9 mouse cellular contexts compared by ENCODE assay signal in the genomic region with DNA sequence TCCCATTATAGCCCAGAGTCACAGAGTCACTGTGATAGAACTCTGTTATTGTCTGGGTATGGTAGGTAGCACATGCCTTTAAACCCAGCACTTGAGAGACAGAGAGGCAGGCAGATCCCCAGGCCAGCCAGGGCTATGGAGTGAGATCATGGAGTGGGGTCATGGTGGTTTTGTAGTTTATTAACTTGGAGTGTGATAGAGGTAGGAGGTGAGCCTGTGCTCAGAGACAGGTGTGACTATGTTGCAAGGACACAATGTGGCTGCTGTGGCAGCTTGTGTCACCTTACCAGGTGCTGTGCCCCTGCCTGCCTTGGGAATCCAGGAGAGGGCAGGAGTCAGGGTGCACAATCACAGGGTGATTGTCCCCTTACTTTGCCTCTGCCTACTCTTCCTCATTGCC. TPM values are rescaled to one million over a fixed set of nuclear protein-coding genes. Genes with fewer than 3 reads are reported as not detected.
DNase-seq lines count a peak whose midpoint lies in the region; ATAC-seq and TF ChIP-seq lines count a peak whose summit lies in the region.
"Had no signal": no experiment of that assay in that cellular context is flagged by ENCODE, and none has a peak within 500 bp of the region (broad histone marks: within the 10 kb centered on the region; RNA-seq: fewer than 3 reads in every experiment).

No protein-coding gene starts in this region.

- no peak for ATAC-seq in heart, embryonic 15.5 days (replicated peaks; ENCODE audit: insufficient number of reproducible peaks, insufficient read depth, low FRiP score, low read depth)
- ATAC-seq in midbrain, embryonic 12.5 days (ENCODE audit: low FRiP score, low read depth), result no peak
- ATAC-seq in midbrain, embryonic 16.5 days, result no peak
- peak; percentile 42 for ATAC-seq in intestine, postnatal 0 days

- intact Hi-C loops in left cerebral cortex, postnatal 10 days (cut with DNase I), result no loop called here

- H3K36me3 ChIP-seq in heart, embryonic 15.5 days, result peaks cover 14% of the 10 kb centered on the region; the same call in 1 of the 2 replicates
- H3K36me3 ChIP-seq in midbrain, embryonic 12.5 days, result peaks cover 17% of the 10 kb centered on the region
- 0 out of 2 replicates have a peak, but pooled peaks cover 4% of the 10 kb centered on the region for H3K36me3 ChIP-seq in midbrain, embryonic 16.5 days (ENCODE audit: control insufficient read depth, insufficient read depth, low read length)
- peaks cover 23% of the 10 kb centered on the region for H3K36me3 ChIP-seq in intestine, postnatal 0 days (ENCODE audit: control insufficient read depth, insufficient read depth)

- H3K27me3 ChIP-seq in heart, embryonic 15.5 days, result no peaks in the 10 kb centered on the region
- H3K27me3 ChIP-seq in midbrain, embryonic 12.5 days, result no peaks in the 10 kb centered on the region
- no peaks in the 10 kb centered on the region for H3K27me3 ChIP-seq in midbrain, embryonic 16.5 days (ENCODE audit: control insufficient read depth, insufficient read depth, low read depth, low read length)
- H3K27me3 ChIP-seq in intestine, postnatal 0 days (replicated peaks; ENCODE audit: control insufficient read depth, insufficient read depth, low read length), result no peaks in the 10 kb centered on the region

- H3K4me3 ChIP-seq in heart, embryonic 15.5 days, result no peak overlapping the region
- H3K4me3 ChIP-seq in midbrain, embryonic 12.5 days, result no peak overlapping the region
- no peak overlapping the region for H3K4me3 ChIP-seq in midbrain, embryonic 16.5 days (ENCODE audit: low read depth, low read length)
- no peak overlapping the region for H3K4me3 ChIP-seq in intestine, postnatal 0 days (ENCODE audit: low read depth, low read length)

- no peak for DNase-seq in heart, adult 9 months (ENCODE audit: low spot score in 2 of 2)
- DNase-seq in left cerebral cortex, postnatal 10 days (ENCODE audit: extremely low spot score in 1 of 2, low spot score in 2 of 2), result no peak
- no peak for DNase-seq in embryo, embryonic 9.5 days (ENCODE audit: extremely low spot score)
- DNase-seq: gastrocnemius, postnatal 10 days had no signal

- H3K4me2 ChIP-seq in heart, embryonic 15.5 days, result no peak overlapping the region
- H3K4me2 ChIP-seq in midbrain, embryonic 12.5 days (replicated peaks), result no peak overlapping the region
- no peak overlapping the region; the same call in 1 of the 2 replicates for H3K4me2 ChIP-seq in midbrain, embryonic 16.5 days (ENCODE audit: low read length)
- peak overlapping the region; percentile 27 for H3K4me2 ChIP-seq in intestine, postnatal 0 days (replicated peaks; ENCODE audit: low read depth)

- H3K9me3 ChIP-seq in heart, embryonic 15.5 days (replicated peaks), result no peaks in the 10 kb centered on the region
- no peaks in the 10 kb centered on the region for H3K9me3 ChIP-seq in midbrain, embryonic 12.5 days
- no peaks in the 10 kb centered on the region for H3K9me3 ChIP-seq in midbrain, embryonic 16.5 days (replicated peaks; ENCODE audit: control insufficient read depth, low read length, poor library complexity, severe bottlenecking)
- H3K9me3 ChIP-seq in intestine, postnatal 0 days (ENCODE audit: control insufficient read depth), result no peaks in the 10 kb centered on the region

- H3K9ac ChIP-seq in heart, embryonic 15.5 days, result no peak overlapping the region
- H3K9ac ChIP-seq in midbrain, embryonic 12.5 days (replicated peaks), result peak overlapping the region; percentile 97; the same call in 1 of the 2 replicates
- H3K9ac ChIP-seq in midbrain, embryonic 16.5 days (ENCODE audit: low read depth, low read length), result no peak overlapping the region
- H3K9ac ChIP-seq in intestine, postnatal 0 days (ENCODE audit: low read depth, low read length), result no peak overlapping the region

- peaks cover 72% of the 10 kb centered on the region for H3K4me1 ChIP-seq in heart, embryonic 15.5 days (replicated peaks)
- H3K4me1 ChIP-seq in midbrain, embryonic 12.5 days, result peaks cover 70% of the 10 kb centered on the region
- H3K4me1 ChIP-seq in midbrain, embryonic 16.5 days (ENCODE audit: control insufficient read depth, insufficient read depth, low read length), result peaks cover 41% of the 10 kb centered on the region
- peaks cover 18% of the 10 kb centered on the region; the same call in 1 of the 2 replicates for H3K4me1 ChIP-seq in intestine, postnatal 0 days (replicated peaks; ENCODE audit: control insufficient read depth, insufficient read depth, low read length)

- TF ChIP-seq CTCF in intestine, postnatal 0 days (IDR thresholded peaks at IDR 0.05; ENCODE audit: low read depth), result peak; percentile 50

- H3K27ac ChIP-seq in heart, embryonic 15.5 days, result peak overlapping the region; percentile 60; the same call in 1 of the 2 replicates
- no peak overlapping the region for H3K27ac ChIP-seq in midbrain, embryonic 12.5 days (replicated peaks)
- no peak overlapping the region for H3K27ac ChIP-seq in midbrain, embryonic 16.5 days (ENCODE audit: low read length)
- H3K27ac ChIP-seq in intestine, postnatal 0 days (ENCODE audit: low read depth, low read length), result peak overlapping the region; percentile 84

RNA-seq across cellular contexts. Expression of gene Git1, which starts 2.1 kb away (rescaled TPM):
- polyA plus RNA-seq in heart, embryonic 15.5 days (2015; fragmentation: Nextera tagmentation; extraction: Ambion mirVana), result 6.8 and 10.0 TPM in 2 replicates
- polyA plus RNA-seq in midbrain, embryonic 12.5 days (2016; fragmentation: Nextera tagmentation; extraction: Ambion mirVana), result 12.9 and 13.0 TPM in 2 replicates
- 15.9 and 17.3 TPM in 2 replicates for polyA plus RNA-seq in midbrain, embryonic 16.5 days (2015; fragmentation: Nextera tagmentation; extraction: Ambion mirVana)
- polyA plus RNA-seq in intestine, postnatal 0 days (2015; fragmentation: Nextera tagmentation; extraction: Ambion mirVana), result 21.2 and 21.9 TPM in 2 replicates
- 100 to 1,000 TPM; 138 to 142 TPM for total RNA-seq in left cerebral cortex, postnatal 10 days (2021)

RNA-seq across cellular contexts. Expression of gene Ankrd13b, which starts 6.0 kb away (rescaled TPM):
- 3.2 and 4.9 TPM in 2 replicates for polyA plus RNA-seq in heart, embryonic 15.5 days (2015; fragmentation: Nextera tagmentation; extraction: Ambion mirVana)
- polyA plus RNA-seq in midbrain, embryonic 12.5 days (2016; fragmentation: Nextera tagmentation; extraction: Ambion mirVana), result 22.3 and 26.1 TPM in 2 replicates
- polyA plus RNA-seq in midbrain, embryonic 16.5 days (2015; fragmentation: Nextera tagmentation; extraction: Ambion mirVana), result 31.9 and 33.7 TPM in 2 replicates
- polyA plus RNA-seq in intestine, postnatal 0 days (2015; fragmentation: Nextera tagmentation; extraction: Ambion mirVana), result 2.1 TPM in 2 replicates
- total RNA-seq in left cerebral cortex, postnatal 10 days (2021), result 100 to 1,000 TPM; 149 to 152 TPM

RNA-seq across cellular contexts. Expression of gene Abhd15, which starts 19.4 kb away (rescaled TPM):
- 2.2 and 4.5 TPM in 2 replicates for polyA plus RNA-seq in heart, embryonic 15.5 days (2015; fragmentation: Nextera tagmentation; extraction: Ambion mirVana)
- 3.4 and 4.3 TPM in 2 replicates for polyA plus RNA-seq in midbrain, embryonic 12.5 days (2016; fragmentation: Nextera tagmentation; extraction: Ambion mirVana)
- polyA plus RNA-seq in midbrain, embryonic 16.5 days (2015; fragmentation: Nextera tagmentation; extraction: Ambion mirVana), result 2.4 and 3.1 TPM in 2 replicates
- polyA plus RNA-seq in intestine, postnatal 0 days (2015; fragmentation: Nextera tagmentation; extraction: Ambion mirVana), result 2.2 and 3.3 TPM in 2 replicates
- total RNA-seq in left cerebral cortex, postnatal 10 days (2021), result 1 to 10 TPM in 1 of 2 experiments, under 1 TPM in 1; 0.85 to 1.7 TPM

RNA-seq across cellular contexts. Expression of gene Trp53i13, which starts 20.3 kb away (rescaled TPM):
- polyA plus RNA-seq in heart, embryonic 15.5 days (2015; fragmentation: Nextera tagmentation; extraction: Ambion mirVana), result 26.3 and 32.2 TPM in 2 replicates
- polyA plus RNA-seq in midbrain, embryonic 12.5 days (2016; fragmentation: Nextera tagmentation; extraction: Ambion mirVana), result 28.8 and 31.3 TPM in 2 replicates
- 10.5 and 12.6 TPM in 2 replicates for polyA plus RNA-seq in midbrain, embryonic 16.5 days (2015; fragmentation: Nextera tagmentation; extraction: Ambion mirVana)
- 20.2 and 22.9 TPM in 2 replicates for polyA plus RNA-seq in intestine, postnatal 0 days (2015; fragmentation: Nextera tagmentation; extraction: Ambion mirVana)
- 1 to 10 TPM; 3.3 to 3.8 TPM for total RNA-seq in left cerebral cortex, postnatal 10 days (2021)

RNA-seq across cellular contexts. Expression of gene Gm10392, which starts 23.5 kb away (rescaled TPM):
- 0.13 TPM in 1 of 2 replicates, not detected in the other for polyA plus RNA-seq in heart, embryonic 15.5 days (2015; fragmentation: Nextera tagmentation; extraction: Ambion mirVana)
- polyA plus RNA-seq in midbrain, embryonic 12.5 days (2016; fragmentation: Nextera tagmentation; extraction: Ambion mirVana), result not detected in 2 replicates
- not detected in 2 replicates for polyA plus RNA-seq in midbrain, embryonic 16.5 days (2015; fragmentation: Nextera tagmentation; extraction: Ambion mirVana)
- polyA plus RNA-seq in intestine, postnatal 0 days (2015; fragmentation: Nextera tagmentation; extraction: Ambion mirVana), result not detected in 2 replicates
- not detected for total RNA-seq in left cerebral cortex, postnatal 10 days (2021)
- total RNA-seq: gastrocnemius, postnatal 10 days; left cerebral cortex, adult 2 months had no signal

Comparison
In these comparisons a context has a peak if more than half of its experiments do, and no peak if none do; other contexts are left out.
1. H3K27ac ChIP-seq: peak in heart, embryonic 15.5 days (single experiment) and intestine, postnatal 0 days (single experiment); none in midbrain, embryonic 12.5 days (single experiment) and midbrain, embryonic 16.5 days (single experiment).